19 mouse cellular contexts compared by ENCODE assay signal in genomic region chr17:79774291-79774690, GRCm38 (mm10). TPM values are rescaled to one million over a fixed set of nuclear protein-coding genes. Genes with fewer than 3 reads are reported as not detected.
A peak's percentile ranks its signal among the peaks of the same experiment; 100 is the strongest.
DNase-seq lines count a peak whose midpoint lies in the region; TF ChIP-seq lines count a peak whose summit lies in the region.
"Had no signal": no experiment of that assay in that cellular context is flagged by ENCODE, and none has a peak within 500 bp of the region (broad histone marks: within the 10 kb centered on the region; RNA-seq: fewer than 3 reads in every experiment).

No protein-coding gene starts in this region.

- no peak for TF ChIP-seq POLR2A in kidney, adult 2 months (IDR thresholded peaks at IDR 0.05; ENCODE audit: low read depth, low read length)
- no peak for TF ChIP-seq POLR2A in embryonic fibroblast, embryonic 13.5 days (IDR thresholded peaks at IDR 0.05; ENCODE audit: low read depth, low read length)

- H3K9me3 ChIP-seq in heart, embryonic 10.5 days, result no peaks in the 10 kb centered on the region
- H3K9me3 ChIP-seq: heart, embryonic 13.5 days; hindbrain, embryonic 12.5 days; hindbrain, embryonic 15.5 days had no signal

- H3K27me3 ChIP-seq in heart, embryonic 10.5 days (ENCODE audit: insufficient read depth, poor library complexity, severe bottlenecking), result no peaks in the 10 kb centered on the region
- no peaks in the 10 kb centered on the region for H3K27me3 ChIP-seq in kidney, adult 2 months (replicated peaks; ENCODE audit: control insufficient read depth, insufficient read depth, low read length)
- H3K27me3 ChIP-seq: heart, embryonic 13.5 days; hindbrain, embryonic 12.5 days; hindbrain, embryonic 15.5 days had no signal

- WGBS in heart, embryonic 10.5 days, result 66% methylated on average over 1 of the region's 1 CpGs
- whole genome bisulfite sequencing in kidney, adult 2 months, result 33% methylated on average over 1 of the region's 1 CpGs

- DNase-seq in heart, adult 11 months, result peak; percentile 73
- no peak for DNase-seq in heart, embryonic 10.5 days (ENCODE audit: low spot score)
- peak; percentile 41 for DNase-seq in kidney, adult 2 months
- no peak for DNase-seq in kidney, postnatal 4 days
- peak; percentile 34 for DNase-seq in 3T3-L1 (ENCODE audit: low read depth, low spot score)
- DNase-seq in frontal cortex, postnatal 25 days (ENCODE audit: low spot score in 2 of 2), result no peak
- DNase-seq: adrenal gland, adult 8-10 months; adrenal gland, postnatal 25 days; cerebellum, adult 18-20 months; cerebellum, adult 9-10 months; cerebellum, postnatal 14 days; forebrain, postnatal 0 days; gastrocnemius, postnatal 10 days had no signal

- no peaks in the 10 kb centered on the region for H3K36me3 ChIP-seq in heart, embryonic 10.5 days
- no peaks in the 10 kb centered on the region for H3K36me3 ChIP-seq in kidney, adult 2 months (ENCODE audit: control insufficient read depth, insufficient read depth, low read length)
- H3K36me3 ChIP-seq: heart, embryonic 13.5 days; hindbrain, embryonic 12.5 days; hindbrain, embryonic 15.5 days had no signal

- TF ChIP-seq CTCF in kidney, adult 2 months (conservative IDR thresholded peaks at IDR 0.05; ENCODE audit: insufficient read depth, insufficient read length, low read depth, low read length), result no peak
- TF ChIP-seq CTCF in embryonic fibroblast, embryonic 13.5 days (IDR thresholded peaks at IDR 0.05; ENCODE audit: borderline replicate concordance, insufficient read depth, low read length), result no peak

- H3K4me3 ChIP-seq in heart, embryonic 10.5 days, result no peak overlapping the region
- no peak overlapping the region for H3K4me3 ChIP-seq in kidney, adult 2 months (ENCODE audit: insufficient read depth, low read depth, low read length)
- no peak overlapping the region for H3K4me3 ChIP-seq in embryonic fibroblast, embryonic 13.5 days (ENCODE audit: insufficient read depth, low read length)
- H3K4me3 ChIP-seq: heart, adult 2 months; heart, embryonic 13.5 days; hindbrain, embryonic 12.5 days; hindbrain, embryonic 15.5 days had no signal

- H3K27ac ChIP-seq in heart, embryonic 10.5 days, result no peak overlapping the region
- no peak overlapping the region for H3K27ac ChIP-seq in kidney, adult 2 months (ENCODE audit: insufficient read depth, low read depth, low read length)
- 0 out of 2 replicates have a peak overlapping the region, but pooled peaks have one; percentile 22 for H3K27ac ChIP-seq in embryonic fibroblast, embryonic 13.5 days (ENCODE audit: insufficient read depth, low read length)
- H3K27ac ChIP-seq: heart, adult 2 months; heart, embryonic 13.5 days; hindbrain, embryonic 12.5 days; hindbrain, embryonic 15.5 days had no signal

- 0 out of 2 replicates have a peak, but pooled peaks cover 3% of the 10 kb centered on the region for H3K4me1 ChIP-seq in heart, embryonic 10.5 days
- H3K4me1 ChIP-seq in kidney, adult 2 months (ENCODE audit: control insufficient read depth, insufficient read depth, low read length), result peaks cover 2% of the 10 kb centered on the region
- peaks cover 2% of the 10 kb centered on the region for H3K4me1 ChIP-seq in embryonic fibroblast, embryonic 13.5 days (ENCODE audit: control insufficient read depth, insufficient read depth, low read length)

RNA-seq across cellular contexts. Expression of gene Cyp1b1, which starts 59.4 kb away (rescaled TPM):
- 1.0 and 6.1 TPM in 2 replicates for polyA plus RNA-seq in heart, embryonic 10.5 days (2016; fragmentation: Nextera tagmentation; extraction: Ambion mirVana)
- polyA plus RNA-seq in kidney, adult 2 months (2012; rRNA removed), result 27.0 and 30.9 TPM in 2 replicates
- 527 and 533 TPM in 2 replicates for polyA plus RNA-seq in embryonic fibroblast, embryonic 13.5 days (2011; ENCODE audit: insufficient read length, low read depth, missing spikeins)
- polyA plus RNA-seq: CD4-positive, CD25-positive, alpha-beta regulatory T cell, adult 4 months had no signal

Comparison
In these comparisons a context has a peak if more than half of its experiments do, and no peak if none do; other contexts are left out.
1. DNase-seq: peak in heart, adult 11 months (single experiment), kidney, adult 2 months (single experiment) and 3T3-L1 (single experiment); none in heart, embryonic 10.5 days (single experiment), kidney, postnatal 4 days (0 of 2) and frontal cortex, postnatal 25 days (0 of 2).
2. RNA of gene Cyp1b1, which starts 59.4 kb away (polyA plus RNA-seq): 527 to 533 TPM in embryonic fibroblast, embryonic 13.5 days; 27.0 to 30.9 TPM in kidney, adult 2 months and 1.0 to 6.1 TPM in heart, embryonic 10.5 days; every median in the first group is over 10 times any median in the second.